Mouse (Mus musculus) cortical plate, adult 2 months (tissue): ENCODE results near the gene Tardbp.

Experiments
- CTCF ChIP-seq: fragments of 200-500 bp; IDR thresholded peaks from 2 replicates; pipeline ENCODE4 v1.5.1; 2011; ENCODE audit warnings: mild to moderate bottlenecking, control low read depth, low read length; ENCODE audit not compliant: insufficient read depth; ENCODE audit errors: extremely low read depth
- POLR2A ChIP-seq: fragments of 200-500 bp; IDR thresholded peaks from 2 replicates; pipeline ENCODE4 v1.6.1; 2011; ENCODE audit warnings: mild to moderate bottlenecking, low read length, control low read depth; ENCODE audit not compliant: insufficient read depth; ENCODE audit errors: extremely low read depth

- TF ChIP-seq POLR2A, result no peak
- TF ChIP-seq CTCF, result no peak
These were observed 24.3 kb downstream of the Tardbp start, which contains the start of gene Masp2 for GRCm38 (mm10) chr4:148602357-148603120.
